Mouse (Mus musculus): ENCODE data around the gene Rin1.

DNA sequence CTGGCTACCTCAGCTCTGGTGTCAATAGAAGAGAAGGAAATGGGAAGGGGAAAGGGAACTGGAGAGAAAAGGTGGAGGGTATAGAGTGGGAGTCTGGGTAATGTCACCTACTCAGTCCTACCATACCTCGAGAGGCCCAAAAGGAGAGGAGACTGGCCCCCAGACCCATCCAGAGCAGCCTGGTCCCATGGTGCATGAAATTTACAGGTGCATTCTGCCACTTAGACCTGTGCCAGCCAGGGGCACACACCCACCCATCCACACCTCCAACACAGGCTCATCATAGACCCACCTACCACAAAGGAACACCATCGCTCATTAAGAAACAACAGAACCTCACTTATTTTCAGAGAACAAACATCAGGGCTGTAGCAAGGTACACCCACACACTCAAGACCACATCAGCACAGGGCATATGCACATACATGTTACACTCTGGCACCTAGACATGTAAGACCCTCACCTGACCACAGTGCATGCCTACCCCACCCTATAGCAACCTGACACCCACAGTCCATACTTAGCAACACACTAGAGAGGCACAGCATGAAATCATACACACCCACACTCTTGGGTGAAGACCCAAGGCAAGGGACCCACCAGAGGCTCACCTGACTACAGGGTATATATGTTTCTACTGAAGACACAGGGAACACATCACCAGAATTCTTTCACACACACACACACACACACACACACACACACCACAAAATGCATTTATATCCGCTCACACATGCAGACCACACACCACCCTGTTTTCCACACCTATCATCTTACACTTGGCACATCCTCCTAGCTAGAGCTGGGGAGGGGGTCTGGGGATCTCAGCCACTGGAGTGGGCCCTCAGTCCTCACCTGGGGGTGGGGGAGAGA, 33.9 kb downstream of the Rin1 start:
- TF ChIP-seq CTCF (IDR thresholded peaks at IDR 0.05; ENCODE audit: low read depth) = no peak
- no peak for TF ChIP-seq EP300 (IDR thresholded peaks at IDR 0.05; ENCODE audit: low read depth)

All from liver, postnatal 0 days (tissue).